Mouse (Mus musculus): ENCODE measurements around the gene Prkci.

DNA sequence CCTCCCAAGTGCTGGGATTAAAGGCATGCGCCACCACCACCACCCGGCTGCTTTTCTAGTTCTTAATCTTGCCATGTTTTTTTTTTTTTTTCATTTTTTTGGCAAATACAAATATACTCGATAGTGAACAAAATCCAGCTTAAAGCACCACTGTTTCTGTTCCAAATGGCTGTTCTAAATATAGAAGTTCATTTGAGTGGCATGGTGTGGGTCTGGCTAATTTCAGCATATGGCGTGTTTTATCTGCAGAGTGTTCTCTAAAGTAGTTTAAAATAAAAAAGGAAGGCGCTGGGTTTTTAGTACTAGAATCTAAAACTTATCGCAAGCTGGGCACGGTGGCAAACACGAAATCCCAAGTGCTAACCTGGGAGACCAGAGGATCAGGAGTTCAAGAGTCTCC, 59.3 kb downstream of the Prkci start:
- TF ChIP-seq POLR2A (IDR thresholded peaks at IDR 0.05; ENCODE audit: borderline replicate concordance, extremely low read depth, low read depth, low read length), result no peak
- no peak for TF ChIP-seq CTCF (IDR thresholded peaks at IDR 0.05; ENCODE audit: insufficient read depth, low read length)
